Mouse (Mus musculus) embryo, embryonic 10.5 days (tissue): ENCODE data around the gene Epor.

Experiments
- DNase-seq: peaks from one replicate; pipeline ENCODE4 v3.0.0-alpha.2; 2015; ENCODE audit warnings: low spot score

Epor gene

DNA sequence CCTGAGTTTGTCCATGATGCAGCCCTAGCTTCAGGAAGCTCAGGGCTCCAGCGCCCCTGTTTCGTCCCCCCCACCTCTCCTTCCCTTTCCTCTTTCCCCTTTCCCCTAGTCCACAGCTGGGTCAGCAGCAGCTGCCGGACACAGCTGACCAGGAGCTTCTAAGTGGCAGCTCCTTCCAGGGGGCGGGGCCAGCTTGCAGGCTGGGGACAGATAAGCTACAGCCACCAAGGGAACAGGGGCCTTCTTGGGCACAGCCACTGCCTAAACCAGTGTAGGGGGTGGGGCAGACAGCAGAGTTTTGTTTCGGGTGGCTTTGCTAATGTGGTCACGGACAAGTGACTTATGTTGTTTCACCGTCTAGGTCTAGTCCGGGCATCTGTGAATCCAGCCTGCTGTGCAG is at the start of gene Epor:
Gene Epor, minus strand, starts transcription at position 90 of the 400 bp plus-strand sequence.
- DNase-seq: peak; percentile 53

DNA sequence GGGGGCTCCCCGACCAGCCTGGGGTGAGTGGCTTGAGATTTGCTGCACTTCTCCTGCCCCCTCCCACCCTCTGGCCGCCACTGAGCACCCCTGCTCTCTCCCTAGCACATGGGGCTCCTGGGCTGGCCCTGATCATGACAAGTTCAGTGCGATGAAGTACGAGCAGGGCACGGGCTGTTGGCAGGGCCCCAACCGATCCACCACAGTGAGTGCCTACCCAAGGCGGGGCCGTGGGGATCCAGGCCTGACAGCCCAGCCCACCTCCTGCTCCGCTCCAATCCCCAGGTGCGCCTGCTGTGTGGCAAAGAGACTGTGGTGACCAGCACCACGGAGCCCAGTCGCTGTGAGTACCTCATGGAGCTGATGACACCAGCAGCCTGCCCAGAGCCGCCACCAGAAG is 49.4 kb upstream of the Epor start:
- no peak for DNase-seq

- DNase-seq: no peak
Measured at GRCm38 (mm10) chr9:22011055-22011454, 47.7 kb upstream of the Epor start.

DNA sequence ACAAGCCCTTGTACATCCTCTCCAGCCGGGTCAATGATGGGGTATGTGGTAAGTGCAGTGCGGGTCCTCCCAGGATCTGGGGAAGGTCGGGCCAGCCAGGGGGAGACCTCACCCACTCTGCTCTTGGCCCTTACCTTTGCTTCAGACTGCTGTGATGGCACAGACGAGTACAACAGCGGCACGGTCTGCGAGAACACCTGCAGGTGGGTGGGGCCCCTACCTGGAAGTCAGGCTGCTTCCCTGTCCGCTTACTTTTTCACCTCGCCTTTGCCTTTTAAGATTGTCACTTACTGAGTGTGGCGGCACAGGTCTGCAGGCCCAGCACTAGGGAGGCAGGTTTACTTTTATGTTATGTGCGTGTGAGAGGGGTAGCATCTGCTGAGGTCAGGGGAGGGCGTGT is 41.2 kb upstream of the Epor start:
- no peak for DNase-seq

GRCm38 (mm10) chr9:22003163-22003554 is 39.9 kb upstream of the Epor start:
- DNase-seq: peak; percentile 64

DNA sequence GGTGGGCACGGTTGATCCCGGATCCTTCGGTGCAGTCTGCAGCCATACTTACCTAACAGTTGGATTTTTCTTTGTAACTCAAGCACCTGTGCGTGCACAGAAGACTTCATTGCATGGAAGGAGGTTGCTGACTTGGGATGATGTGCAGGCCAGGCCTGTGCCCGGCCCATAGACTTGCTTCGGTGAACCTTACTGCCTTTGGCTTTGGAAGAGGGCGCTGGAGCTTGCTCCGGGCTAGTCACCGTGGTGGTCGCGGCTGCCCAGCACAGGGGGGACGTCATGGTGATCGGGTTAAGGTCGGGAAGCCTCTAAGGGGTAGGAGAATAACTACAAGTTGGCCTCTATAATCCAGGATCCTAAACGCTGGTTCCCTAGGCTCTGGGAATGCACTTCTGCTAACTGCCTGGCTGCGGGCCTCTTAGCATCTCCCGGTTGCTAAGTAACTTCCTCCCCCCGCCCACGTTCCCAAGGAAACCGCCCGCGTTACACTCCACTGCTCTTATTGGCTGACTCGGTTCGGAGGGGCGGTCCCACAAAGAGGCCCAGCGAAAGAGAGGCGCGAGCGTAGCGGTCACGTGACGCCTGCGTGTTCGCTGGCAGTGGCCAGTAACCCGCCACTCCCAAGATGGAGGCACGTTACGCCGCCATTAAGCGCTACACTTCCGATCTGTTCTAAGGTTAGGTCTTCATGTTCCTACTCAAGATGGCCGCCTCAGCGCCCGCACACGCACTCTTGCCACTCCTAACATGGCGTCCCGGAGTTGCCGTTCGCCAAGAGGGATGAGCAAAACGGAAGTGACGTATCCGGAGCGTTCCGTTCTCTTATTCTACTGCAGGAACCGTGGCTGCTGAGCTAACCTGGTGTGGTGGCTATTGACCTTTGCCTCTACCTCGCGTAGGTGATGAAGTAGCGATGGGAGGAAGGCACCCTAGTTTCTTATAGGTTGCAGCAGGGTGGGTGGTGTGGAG is 39.2 kb upstream of the Epor start, which contains the start of the genes Ccdc151 and Prkcsh:
Gene Ccdc151, minus strand, starts transcription at position 441 of the 969 bp plus-strand sequence.
Gene Prkcsh, plus strand, starts transcription at position 613 of the 969 bp plus-strand sequence.
- peak; percentile 100 for DNase-seq

- no peak for DNase-seq
Measured at GRCm38 (mm10) chr9:22001633-22002032, 38.3 kb upstream of the Epor start.

- no peak for DNase-seq
Measured at GRCm38 (mm10) chr9:22000296-22000695, 37.0 kb upstream of the Epor start.

GRCm38 (mm10) chr9:21996178-21996867 is 33.0 kb upstream of the Epor start:
- DNase-seq: no peak

- DNase-seq: no peak
Measured at GRCm38 (mm10) chr9:21992227-21992626, 28.9 kb upstream of the Epor start.

GRCm38 (mm10) chr9:21989230-21990110 is 26.2 kb upstream of the Epor start, which contains the start of gene Rgl3:
Gene Rgl3 (minus strand): TSS chr9:21989446.
- peak; percentile 66 for DNase-seq

GRCm38 (mm10) chr9:21988421-21989101 is 25.3 kb upstream of the Epor start:
- DNase-seq: peak; percentile 40

DNA sequence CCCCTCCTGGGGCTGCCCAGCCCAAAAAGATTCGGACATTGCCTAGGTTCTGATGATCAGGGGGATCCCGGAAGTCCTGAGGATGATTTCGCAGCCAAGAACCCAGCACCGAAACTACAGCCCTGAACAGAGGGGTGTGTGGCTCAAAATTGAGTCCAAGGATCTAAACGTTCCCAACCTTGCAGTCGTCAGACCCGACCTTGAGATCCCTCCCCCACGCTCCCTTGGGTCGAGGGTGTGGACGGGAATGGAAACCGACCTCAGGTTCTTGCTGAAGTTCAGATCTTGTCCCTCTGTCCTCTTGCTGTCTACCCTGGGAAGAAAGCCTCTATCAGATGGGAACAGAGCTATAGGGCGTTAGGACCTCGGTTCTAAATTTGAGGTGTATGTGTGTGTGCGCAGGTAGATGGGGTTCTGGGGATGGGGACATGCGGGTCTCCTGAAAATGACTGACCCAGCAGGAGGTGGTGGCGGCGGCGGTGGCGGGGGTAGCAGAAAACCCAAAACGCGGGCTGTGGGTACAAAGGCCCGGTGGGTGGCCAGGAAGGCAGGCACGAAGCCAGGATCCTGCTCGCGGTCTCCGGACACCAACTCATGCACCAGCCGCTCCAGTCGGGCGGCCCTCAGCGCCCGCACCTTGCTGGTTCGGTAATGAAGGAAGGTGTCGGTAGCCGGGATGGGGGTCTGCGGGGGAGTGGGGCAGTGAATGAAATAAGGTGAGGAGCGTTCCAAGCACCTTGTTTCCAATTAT is 24.5 kb upstream of the Epor start:
- DNase-seq: no peak

GRCm38 (mm10) chr9:21983911-21984310 is 20.6 kb upstream of the Epor start:
- DNase-seq: no peak

DNA sequence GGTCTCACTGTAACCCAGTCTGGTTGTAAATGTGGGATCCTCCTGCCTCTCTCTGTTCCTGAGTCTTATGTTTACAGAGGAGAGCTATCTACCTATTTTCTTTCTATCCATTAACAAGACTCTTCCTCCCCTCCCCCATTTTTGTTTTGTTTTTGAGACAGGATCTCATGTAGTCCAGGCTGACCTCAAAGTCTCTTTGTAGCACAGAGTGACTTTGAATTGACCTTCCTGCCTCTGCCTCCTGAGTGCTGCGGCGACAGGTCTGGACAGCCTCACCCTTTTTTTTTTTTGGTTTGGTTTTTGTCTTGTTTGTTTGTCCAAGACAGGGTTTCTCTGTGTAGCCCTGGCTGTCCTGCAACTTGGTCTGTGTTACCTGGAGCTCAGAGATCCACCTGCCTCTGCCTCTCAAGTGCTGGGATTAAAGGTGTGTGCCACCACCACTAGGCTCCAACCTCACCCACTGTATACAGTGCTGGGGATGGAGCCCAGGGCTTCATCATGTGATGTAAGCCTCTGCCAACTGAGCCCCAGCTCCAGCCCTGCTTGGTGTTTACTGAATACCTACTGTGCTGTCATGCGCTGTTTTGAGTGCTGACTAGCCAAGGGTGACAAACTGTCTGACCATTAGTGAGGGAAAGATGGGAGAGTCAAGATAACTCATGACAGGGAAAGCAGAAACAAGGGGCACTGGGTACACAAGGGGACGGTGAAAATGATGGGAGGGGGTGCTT is 15.3 kb upstream of the Epor start:
- no peak for DNase-seq

DNA sequence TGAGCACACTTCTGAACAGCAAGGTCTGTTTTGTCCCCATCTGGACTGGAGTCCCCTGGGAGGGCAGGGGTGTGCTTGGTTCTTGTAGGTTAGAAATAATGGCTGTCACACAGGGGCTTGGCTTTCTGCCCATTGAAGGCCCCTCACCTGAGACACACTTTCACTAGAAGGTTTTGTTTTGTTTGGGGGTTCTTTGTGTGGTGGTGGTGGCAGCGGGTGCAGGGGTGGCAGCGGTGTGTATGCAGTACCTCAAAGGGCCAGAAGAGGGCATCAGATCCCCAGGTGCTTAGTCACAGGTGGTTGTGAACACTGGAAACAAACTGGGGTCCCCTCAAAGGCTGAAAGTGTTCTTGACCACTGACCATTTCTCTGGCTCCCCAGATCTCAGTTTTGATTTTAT is 14.7 kb upstream of the Epor start:
- DNase-seq: no peak

DNA sequence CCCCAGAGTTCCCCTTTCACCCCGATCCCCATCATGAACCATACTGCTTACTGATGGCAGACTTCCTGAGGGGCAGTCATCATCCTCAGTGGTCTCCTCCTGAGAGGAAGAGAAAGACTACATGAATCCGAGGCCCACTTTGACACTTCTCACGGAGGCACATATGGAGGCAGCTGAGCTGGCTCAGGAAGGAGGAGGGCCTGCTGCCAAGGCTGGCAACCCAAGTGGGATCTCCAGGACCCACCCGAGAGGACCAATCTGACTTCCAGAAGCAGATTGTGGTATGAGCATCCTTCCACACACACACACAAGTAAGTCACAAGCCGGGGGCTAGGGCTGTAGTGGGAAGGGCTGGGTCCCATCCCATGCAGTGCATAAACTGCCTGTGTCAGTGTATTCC is 14.0 kb upstream of the Epor start:
- no peak for DNase-seq

DNA sequence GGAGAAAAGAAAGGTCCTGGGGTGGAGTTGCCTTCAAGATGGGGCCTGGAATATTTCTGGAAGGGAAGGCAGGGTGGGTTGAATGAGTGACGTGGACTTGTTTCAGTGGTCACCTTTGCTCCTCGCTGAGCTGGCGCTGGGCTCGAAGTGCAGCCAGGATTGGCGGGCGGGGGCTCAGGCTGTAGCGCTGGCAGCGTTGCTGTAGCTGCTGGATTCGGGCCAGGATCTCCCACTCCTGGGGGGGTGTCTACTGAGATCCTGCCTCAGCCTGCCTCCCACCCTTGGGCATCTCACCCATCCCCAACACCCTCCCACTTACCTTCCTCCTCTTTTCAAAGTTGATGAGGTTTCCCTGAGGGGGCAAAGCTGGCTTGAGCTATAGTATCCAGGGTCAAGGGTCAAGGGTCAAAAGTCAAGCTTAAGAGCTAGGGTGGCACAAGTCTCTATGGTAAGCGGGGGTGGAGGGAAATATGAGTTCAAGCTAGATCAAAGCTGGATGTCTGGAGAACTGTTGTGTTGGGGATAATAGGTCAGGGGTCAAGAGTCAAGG is 13.4 kb upstream of the Epor start:
- DNase-seq: no peak

DNA sequence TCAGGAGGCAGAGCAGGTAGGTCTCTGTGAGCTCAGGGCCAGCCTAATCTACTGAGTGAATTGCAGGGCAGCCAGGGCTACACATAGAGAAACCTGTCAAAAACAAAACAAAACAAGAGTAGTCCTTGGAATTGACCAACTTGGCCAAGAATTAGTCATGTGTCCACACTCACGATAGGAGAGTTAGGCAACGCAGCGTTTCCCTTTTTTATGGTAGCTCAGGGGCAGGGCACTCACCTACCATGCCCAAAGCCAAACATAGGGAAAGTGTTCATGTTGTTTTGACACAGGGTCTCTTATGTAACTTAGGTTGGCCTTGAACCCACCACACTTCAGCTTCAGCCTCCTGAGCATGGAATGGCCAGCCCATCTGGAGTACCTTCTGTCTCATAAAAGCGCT is 6.0 kb upstream of the Epor start:
- DNase-seq: no peak

GRCm38 (mm10) chr9:21968883-21969282 is 5.6 kb upstream of the Epor start:
- no peak for DNase-seq
